Mouse (Mus musculus) inflammation-experienced regulatory T-cells, adult 6 months (primary cell): ENCODE data around the gene Klc2. TPM values are rescaled to one million over a fixed set of nuclear protein-coding genes. Genes with fewer than 3 reads are reported as not detected.
A peak's percentile ranks its signal among the peaks of the same experiment; 100 is the strongest.
"Not testable (repeated sequence)": the region's sequence is repeated elsewhere in the genome, so short reads cannot be mapped to it uniquely, and the experiment has no call there.

Experiments used
- ATAC-seq: one replicate; pipeline ENCODE4 v1.8.0; 2017
- polyA plus RNA-seq, 3 experiments: library from polyadenylated mRNA; unstranded; fragments of 100-300 nt; shearing (Covaris generic); gene quantifications; one replicate each; pipeline ENCODE4 v1.2.1; 2017

Gene Klc2
- polyA plus RNA-seq, 3 experiments from 2014 or later, result 4.4 to 5.0 (median 4.7) TPM

DNA sequence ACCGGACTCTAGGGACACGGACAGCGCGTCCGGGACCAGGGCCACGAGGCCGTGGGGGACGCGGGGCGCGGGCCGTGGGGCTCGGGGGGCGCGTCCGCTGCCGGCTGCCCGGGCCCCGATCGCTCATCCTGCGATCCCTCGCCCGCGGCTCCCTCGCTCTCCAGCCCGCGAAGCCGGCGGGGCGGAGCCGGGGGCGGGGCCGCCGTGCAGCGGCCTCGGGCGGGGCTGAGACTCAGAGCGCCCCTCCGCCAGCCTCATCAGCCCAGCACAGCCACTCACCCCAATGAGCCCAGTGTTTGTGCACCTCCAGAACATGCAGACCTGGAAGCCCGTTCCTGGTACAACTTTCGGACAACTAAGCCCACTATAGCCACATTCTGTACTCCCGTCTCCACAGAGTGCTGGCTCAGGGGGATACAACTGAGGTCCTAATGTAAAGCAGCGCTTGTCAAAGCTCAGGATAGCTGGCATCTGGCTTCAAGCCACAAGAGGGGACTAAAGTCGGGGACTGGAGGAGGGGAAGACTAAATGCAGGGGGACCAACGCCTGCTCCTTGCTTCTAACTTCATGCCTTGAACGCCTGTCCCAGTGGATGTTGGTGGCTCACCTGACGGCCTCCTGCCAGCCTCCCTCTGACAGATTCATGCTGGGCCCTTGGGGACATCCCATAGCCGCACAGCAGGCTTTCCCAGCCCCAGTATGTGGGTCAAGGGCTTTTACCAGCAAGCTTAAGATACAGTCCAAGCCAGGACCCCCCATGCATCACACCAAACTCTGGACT is 19.8 kb downstream of the Klc2 start, which contains the start of gene Cnih2:
TSS of gene Cnih2 (minus strand) at position 159 of the 781 bp plus-strand sequence.
- ATAC-seq, result no peak

DNA sequence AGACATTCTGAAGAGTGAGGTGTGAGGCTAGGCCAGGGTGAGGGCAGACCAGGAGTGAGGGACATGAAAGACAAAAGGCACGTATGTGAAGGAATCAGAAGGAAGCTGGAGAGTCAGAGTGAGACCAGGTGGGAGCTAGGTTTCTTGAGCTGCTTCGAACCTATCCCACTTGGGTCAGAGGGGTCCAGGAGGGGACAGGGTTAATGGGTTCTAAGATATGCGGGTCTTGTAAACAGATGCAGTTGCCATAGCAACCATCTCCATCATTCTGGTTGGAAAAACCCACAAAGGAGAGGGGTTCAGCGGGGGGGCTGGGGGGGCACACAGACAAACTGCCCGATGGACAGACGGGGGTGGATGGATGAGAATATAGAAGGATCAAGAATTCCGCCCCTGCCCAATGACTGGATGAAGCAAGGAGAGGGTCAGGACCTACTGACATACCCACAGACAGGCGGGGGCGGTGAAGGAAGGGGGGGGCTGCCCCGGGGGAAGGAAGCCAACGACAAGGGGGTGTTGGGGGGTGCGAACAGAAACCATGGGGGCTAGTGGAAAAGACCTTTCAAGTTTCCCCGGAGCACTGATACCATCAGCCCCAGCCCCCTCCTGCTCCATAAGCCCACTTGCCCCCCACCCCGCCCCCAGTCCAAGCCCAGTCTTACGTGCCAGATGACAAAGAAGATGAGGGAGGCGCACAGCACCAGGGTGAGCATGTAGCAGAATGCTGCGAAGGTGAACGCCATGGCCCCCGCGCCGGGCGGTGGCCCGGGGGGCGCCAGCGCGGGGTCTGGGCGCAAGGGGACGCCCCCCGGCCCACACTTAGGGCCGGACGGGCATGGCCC is 20.6 kb downstream of the Klc2 start:
- ATAC-seq, result no peak

DNA sequence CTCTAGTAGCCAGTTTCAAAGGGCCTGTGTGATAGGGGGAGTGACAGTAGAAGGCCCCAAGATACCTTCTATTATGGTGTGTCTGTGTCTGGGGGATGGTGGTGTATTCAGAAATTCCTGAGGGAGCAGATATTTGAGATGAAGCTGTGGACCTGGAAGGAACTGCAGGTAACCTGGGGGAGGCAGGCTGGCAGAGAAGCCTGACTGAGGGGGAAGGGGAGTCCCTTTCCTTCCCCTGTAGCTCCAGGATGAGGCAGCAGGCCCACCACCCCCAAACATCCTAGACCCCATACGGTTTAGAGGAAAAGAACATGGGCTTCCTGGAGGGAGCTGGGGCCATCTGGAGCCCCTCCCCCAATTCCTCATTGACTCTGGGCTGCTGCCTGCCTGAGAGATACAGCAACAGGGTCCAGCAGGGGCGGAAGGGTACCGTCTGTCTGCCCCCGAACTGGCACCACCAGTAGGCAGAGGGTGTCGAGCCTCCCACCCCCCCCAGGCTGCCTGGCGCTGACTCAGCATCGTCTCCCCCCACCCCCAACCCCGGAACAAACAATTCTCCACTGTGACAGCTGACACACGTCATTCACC is 22.4 kb downstream of the Klc2 start:
- ATAC-seq, result no peak

DNA sequence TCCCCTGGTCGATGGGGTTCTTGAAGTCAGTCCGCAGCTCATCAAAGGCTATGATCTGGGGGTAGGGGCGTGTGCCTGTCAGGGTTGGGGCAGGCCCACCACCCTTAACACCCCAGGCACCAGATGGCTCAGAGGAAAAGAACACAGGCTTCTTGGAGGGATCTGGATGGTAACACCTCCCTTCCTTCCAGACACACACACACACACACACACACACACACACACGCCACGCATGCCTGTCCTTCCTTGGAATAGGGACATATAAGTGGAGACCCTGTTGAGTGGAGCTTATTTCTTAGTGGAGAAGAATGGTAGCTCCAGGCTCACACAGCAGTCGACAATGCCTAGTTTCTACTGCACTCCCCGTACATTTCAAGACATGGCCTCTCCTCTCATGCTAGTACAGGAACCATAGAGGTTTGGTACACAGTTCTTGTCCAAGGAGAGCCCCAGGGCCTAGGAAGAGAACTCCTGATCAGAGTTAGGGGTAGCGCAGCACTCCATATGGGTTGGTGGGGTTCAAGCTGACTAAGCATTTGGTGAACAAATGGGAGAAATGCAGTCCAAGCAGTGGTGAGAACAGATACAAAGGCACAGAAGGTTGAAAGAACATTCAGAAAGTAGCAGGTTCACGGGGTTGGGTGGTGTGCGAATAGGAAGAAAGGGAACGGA is 23.5 kb downstream of the Klc2 start:
- no peak for ATAC-seq

DNA sequence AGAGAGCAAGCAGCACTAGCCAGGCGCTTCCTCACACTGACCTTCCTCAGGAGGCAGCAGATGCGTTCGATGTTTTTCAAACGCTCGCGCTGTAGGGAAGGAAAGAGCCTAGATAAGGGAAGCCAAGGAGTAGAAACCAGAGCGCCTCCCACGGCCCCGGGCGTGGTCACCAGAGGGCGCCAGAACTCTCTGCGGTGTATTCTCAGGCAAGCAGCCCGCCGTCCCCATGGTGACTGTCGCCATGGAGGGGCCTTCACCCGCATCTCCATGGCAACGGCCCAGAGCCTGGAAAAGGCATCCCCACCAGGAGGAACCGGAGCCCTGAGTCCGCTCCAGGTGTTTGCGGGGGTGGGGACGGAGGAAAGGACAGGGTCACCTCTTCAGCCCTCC is 24.1 kb downstream of the Klc2 start:
- ATAC-seq, result peak; percentile 70

DNA sequence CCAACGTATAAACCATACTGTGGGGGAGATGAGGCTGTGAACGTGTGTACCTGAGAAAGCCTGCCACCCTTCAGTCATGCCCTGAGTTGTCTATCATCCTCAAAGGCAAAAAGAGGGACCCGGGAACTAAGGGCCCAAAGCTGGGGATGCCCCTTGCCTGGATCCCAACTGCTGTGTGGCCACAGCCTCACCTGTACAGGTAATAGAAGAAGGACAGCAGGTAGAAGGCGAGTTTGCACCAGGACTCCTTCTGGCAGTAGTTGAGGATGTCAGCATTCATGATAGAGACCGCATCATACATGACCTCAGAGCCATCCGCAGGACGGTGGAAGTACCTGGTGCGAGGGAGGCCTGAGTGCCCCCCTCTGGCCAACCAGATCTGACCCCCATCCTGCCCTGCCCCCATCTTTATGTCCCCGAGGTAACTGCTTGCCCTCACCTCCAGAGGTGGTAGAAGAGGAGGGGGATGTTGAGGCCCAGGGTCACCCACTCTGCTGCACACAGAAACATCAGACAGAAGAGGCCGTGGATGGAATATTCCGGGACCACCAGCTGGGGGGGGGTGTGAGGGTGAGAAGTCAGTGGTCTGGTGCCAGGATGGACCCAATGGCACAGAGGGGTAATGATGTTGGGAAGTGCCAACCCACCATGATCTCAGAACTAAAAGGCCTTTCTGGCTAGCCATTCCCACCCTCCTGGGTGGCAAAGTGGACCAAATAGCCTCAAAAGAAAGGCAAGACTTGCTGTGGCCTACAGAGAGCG is 24.7 kb downstream of the Klc2 start:
- ATAC-seq, result no peak

DNA sequence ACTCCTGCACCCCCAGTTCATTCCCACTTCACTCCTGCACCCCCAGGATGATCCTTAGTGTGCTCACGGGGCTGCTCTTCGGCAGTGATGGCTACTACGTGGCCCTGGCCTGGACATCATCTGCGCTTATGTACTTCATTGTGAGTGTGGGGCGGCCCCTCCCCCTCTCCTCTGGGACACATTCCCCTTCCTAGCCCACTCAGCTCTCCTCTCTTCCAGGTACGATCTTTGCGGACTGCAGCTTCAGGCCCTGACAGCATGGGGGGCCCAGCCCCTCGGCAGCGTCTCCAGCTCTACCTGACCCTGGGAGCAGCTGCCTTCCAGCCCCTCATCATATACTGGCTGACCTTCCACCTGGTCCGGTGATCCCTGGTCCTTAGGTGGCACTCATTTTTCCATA is 26.3 kb downstream of the Klc2 start:
- ATAC-seq, result no peak

DNA sequence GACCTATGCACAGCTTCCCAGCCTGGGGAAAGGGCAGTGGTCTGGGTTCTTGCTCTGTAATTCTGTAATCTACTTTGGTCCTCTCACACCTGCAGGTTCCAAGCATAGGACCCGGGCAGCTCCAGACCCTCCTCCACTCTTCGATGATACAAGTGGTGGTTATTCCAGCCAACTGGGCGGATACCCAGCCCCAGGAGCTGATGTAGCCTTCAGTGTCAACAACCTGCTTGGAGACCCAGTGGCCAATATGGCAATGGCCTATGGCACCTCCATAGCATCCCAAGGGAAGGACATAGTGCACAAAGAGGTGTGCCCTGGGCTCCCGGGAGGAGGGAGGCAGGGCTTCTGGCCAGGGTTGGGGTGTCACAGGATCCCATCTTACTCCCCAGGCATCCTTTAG is 29.0 kb downstream of the Klc2 start:
- no peak for ATAC-seq

DNA sequence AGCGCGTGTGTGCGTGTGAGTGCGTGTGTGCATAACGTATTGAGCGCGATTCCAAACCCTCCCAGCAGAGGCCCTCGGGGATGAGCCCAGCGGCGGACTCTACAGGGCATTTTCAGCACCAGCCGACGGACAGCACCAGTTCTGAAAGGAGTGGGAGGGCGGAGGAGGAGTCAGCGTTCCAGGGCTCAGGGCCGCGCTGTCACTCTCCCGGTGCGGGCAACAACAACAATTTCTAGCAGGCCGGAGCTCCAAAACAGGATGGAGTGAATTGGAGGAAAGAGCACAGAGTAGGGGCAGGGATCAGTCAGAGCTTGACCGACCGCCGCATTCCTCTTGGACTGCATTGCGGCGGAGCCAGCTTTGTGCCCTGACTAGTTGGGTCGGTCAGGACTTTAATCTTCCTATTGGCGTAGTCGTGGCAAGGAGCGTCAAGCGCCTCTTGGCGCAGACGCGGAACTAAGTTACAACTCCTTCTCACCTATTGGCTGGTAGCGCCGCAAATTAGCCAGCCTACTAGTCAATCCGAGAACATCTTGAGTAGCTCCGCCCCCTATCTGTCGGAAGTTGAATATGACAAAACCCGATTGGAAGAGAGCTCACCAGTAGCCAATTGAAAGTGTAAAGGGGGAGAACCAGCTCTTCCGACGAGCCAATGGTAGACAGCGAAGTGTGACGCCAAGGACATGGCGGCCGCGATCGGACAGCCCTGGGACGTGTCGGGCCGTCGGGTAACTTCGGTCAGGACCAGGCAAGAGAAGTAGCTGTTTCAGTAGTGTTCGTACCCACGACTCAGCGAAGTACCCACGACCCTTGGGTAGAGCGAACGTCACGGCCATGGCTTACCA is 30.3 kb downstream of the Klc2 start, which contains the start of gene Yif1a:
TSS of gene Yif1a (plus strand) at position 655 of the 845 bp plus-strand sequence.
- ATAC-seq, result peak; percentile 95

DNA sequence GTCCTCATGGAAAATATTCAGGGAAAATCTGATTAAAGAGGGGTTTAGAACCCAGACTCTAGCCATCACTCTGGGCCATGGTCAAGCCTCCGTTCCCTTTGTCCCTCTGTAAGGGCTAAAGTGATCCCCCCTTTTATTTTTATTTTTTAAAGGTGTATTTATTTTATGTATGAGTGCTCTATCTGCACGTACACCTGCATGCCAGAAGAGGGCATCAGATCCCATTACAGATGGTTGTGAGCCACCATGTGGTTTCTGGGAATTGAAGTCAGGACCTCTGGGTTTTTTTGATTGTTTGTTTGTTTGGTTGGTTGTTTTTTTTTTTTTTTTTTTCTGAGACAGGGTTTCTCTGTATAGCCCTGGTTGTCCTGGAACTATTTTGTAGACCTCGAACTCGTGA is 31.8 kb downstream of the Klc2 start:
- ATAC-seq, result not testable (repeated sequence)

DNA sequence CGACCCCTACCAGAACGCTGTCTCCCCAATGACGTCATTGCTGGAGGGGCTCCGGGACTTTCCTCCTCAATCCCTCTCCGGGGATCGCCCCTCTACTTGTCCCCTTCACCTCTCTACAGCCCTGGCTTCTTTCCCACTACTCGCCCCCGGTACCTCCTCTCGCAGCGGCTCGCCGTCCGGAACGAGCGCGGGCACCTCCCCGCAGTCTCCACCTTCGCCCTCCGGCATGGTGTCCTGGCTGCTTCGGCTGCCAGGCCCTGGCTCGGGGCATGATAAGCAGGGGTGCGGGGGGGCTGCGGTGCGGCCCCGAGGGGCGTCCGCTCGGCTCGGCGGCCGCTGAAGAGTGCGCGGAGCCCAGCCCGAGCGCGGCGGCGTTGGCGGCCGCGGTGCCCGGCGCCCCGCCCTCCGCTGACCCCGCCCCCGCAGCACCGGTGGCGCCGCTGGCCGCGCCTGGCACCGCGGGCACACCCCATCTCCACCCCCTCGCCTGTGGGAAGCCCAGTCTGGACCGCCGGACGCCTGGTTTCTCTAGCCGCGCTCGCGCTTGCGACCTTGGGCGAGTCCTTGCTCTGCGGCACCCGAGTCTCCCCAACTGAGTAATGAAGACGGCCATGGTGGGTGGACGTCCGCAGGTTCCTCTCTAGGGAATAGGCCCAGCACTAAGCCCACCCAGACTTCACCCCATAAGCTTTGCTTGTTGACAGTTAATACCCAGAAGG is 33.1 kb downstream of the Klc2 start, which contains the start of gene Tmem151a:
TSS of gene Tmem151a (minus strand) at position 387 of the 719 bp plus-strand sequence.
- ATAC-seq, result no peak

DNA sequence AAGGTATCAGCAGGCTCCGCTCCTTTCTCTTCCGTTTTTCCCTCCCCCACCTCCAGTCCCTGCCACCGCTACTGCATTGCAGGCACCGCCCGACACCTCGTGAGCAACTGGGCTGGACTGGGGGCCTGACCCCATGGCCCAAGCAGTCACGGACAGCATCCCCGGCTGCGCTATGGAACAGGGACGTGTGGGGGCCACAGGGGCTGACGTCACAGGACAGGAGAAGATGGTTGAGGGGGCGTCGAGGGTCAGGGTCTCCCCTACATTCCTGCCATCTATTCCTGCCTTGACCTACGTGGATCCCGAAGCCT is 33.6 kb downstream of the Klc2 start:
- ATAC-seq, result no peak

DNA sequence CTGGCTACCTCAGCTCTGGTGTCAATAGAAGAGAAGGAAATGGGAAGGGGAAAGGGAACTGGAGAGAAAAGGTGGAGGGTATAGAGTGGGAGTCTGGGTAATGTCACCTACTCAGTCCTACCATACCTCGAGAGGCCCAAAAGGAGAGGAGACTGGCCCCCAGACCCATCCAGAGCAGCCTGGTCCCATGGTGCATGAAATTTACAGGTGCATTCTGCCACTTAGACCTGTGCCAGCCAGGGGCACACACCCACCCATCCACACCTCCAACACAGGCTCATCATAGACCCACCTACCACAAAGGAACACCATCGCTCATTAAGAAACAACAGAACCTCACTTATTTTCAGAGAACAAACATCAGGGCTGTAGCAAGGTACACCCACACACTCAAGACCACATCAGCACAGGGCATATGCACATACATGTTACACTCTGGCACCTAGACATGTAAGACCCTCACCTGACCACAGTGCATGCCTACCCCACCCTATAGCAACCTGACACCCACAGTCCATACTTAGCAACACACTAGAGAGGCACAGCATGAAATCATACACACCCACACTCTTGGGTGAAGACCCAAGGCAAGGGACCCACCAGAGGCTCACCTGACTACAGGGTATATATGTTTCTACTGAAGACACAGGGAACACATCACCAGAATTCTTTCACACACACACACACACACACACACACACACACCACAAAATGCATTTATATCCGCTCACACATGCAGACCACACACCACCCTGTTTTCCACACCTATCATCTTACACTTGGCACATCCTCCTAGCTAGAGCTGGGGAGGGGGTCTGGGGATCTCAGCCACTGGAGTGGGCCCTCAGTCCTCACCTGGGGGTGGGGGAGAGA is 34.2 kb downstream of the Klc2 start:
- no peak for ATAC-seq

DNA sequence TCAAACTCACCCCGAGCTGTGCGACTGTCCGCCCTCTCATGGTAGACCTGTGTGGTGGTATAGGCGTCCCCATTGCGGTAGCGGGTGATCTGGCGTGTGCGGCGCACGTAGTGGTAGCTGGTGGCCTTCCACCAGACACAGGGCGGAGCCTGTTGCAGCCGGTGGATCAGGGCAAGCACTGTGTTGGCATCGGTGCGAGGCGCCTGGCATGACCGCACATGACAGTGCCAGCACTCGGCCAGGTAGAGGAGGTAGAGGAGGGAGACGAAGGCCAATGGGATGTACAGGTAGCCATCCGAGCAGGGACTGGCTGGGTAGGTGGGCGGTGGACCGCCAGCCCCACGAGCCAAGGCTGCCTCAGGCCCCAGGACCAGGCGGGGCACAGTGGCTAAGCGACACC is 35.8 kb downstream of the Klc2 start:
- ATAC-seq, result no peak

DNA sequence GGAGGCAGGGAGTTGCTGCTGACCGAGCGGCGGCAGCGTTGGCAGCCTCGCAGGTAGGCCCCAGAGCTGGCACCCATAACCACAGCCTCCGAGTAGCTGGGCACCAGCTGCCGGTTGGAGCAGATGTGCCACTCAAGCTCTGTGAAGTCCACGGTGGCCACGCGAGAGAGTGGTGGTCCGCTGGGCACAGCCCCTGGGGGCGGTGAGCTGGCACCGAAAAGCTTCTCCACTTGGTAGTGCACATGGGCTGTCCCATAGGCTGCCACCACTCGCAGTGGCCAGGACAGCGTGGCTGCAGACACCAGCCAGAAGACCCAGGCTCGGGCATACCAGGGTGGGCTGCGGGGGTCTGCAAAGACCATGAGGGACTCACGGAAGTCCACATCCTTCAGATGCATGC is 36.4 kb downstream of the Klc2 start:
- no peak for ATAC-seq

DNA sequence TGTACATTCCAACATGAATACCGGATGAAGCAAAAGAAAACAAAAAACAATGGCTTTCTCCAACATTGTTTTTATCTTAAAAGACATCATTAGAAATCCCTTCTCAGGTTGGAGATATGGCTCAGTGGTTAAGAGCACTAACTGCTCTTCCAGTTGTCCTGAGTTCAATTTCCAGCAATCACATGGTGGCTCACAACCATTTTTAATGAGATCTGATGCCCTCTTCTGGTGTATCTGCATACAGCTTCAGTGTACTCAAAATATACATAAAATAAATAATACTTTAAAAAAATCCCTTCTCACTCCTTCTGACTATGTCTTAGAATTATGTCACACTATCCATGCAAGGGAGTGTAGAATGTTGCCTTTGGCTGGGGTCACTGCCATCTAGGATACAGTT is 39.1 kb downstream of the Klc2 start:
- no peak for ATAC-seq

DNA sequence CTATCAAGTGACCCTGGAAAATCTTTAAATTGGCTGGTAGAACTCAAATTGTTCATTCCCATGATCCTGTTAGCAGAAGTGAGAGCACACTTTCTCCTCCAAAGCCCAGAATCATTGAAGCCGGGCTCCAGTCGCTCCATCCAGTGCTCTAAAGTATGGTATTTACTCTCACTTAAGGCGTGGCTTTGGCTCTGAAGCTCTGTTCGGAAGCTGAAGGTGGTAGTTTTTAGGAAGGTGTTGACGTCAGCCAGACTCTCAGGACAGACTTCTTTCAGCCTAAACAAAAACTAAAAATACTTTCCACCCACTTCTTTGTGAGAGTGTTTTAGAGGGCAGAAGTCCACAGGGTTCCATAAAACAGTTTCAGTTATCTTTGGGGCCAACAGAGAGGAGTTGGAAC is 44.8 kb downstream of the Klc2 start:
- ATAC-seq, result no peak

DNA sequence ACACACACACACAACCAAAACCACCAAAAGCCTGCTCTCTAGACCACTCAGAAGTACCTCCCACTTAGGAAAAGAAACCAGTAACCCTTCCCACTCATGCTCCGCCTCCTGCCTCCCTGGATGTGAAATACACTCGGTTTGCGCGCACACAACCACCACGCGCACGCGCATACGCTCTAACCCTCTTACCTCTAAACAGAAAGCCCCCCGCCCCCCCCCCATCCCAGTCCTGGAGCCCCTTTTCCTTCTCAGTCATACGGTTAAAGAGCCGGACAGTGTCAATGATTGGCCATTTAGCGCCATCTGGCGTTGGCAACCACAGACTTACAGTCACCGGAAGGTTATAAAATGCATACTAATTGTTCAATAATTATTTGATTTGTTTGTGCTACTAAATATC is 45.3 kb downstream of the Klc2 start:
- no peak for ATAC-seq

DNA sequence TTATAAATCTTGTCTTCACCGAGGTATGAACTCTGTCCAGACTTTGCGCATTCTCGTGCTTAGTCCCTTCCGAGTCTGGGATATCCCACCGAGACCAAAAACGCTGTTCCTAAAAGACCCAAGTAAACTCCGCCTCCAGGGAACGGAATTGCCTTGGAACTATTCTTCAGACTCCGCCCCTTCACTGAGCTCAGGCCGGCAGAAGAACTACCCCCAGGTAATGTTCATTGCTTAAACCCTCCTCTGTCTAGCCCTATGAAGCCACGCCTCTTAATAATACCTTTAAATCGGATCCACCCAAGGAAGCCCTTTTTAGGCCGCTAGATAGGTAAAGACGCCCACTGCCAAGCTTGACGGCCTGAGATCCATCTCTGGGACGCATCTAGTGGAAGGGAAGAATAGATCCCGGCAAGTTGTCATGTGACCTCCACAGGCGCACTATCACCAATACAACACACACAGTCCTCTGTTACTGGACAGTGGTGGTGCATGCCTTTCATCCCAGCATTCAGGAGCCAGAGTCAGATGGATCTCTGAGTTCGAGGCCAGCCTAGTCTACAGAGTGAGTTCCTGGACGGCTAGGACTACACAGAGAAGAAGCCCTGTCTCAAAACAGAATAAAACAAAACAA is 45.9 kb downstream of the Klc2 start:
- no peak for ATAC-seq
